Mouse (Mus musculus): ENCODE measurements at regions not wholly inside any gene's neighbourhood (a gene's known extent, or its start where the extent isn't known, plus 50 kb on each side); places are given as distances from the start of the nearest gene placed in this dataset.

DNA sequence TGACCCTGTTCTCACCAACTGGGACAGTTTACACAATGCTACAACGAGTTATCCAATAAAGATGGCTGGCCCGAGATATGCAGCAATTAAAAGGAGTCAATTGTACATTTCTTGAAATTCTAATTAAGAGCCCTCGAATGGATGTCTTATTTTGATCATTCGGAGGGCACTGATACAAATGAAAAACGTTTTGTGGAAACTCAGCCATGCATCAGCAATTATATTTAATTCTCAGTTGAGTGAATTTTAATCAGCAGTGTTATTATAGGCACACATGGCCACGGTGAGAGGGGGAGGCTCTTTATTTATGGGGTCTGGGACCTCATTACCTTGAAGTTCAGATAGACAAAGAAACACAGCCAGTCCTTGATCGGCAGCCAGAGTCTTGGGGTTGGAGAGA lies 471.3 kb upstream of the Kcnab2 start:
- H3K9me3 ChIP-seq, result peaks cover 4% of the 10 kb centered on the region; the same call in 1 of the 2 replicates
- no peak overlapping the region for H3K4me2 ChIP-seq
- no peak overlapping the region for H3K9ac ChIP-seq
- H3K4me1 ChIP-seq (replicated peaks), result peaks cover 17% of the 10 kb centered on the region
- H3K27ac ChIP-seq, result no peak overlapping the region
- no peak overlapping the region for H3K4me3 ChIP-seq
- H3K27me3 ChIP-seq, result 0 out of 2 replicates have a peak, but pooled peaks cover 9% of the 10 kb centered on the region
- no peak for ATAC-seq (ENCODE audit: low FRiP score)
- whole genome bisulfite sequencing, result 49% methylated on average over 7 of the region's 7 CpGs
- H3K36me3 ChIP-seq, result no peaks in the 10 kb centered on the region

DNA sequence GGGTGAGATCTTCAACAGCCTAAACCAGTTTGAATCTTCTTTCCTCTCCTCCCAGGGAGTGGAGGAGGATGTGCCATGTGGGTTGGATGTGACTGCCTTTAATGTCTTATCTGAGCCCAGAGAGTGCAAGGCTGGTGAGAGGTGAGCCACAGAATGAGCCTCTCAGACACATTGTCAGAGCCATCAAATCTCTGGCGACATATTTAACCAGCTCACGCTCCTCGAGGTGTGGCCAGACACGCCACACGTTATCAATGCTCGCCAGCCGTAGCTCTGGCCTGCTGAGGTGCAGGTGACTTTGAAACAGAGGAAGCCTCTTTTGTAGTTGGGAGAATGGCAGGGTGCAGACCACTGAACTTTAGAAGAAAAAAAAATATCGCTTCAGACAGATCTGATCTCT lies 463.5 kb upstream of the Kcnab2 start:
- H3K36me3 ChIP-seq, result no peaks in the 10 kb centered on the region
- WGBS, result 89% methylated on average over 8 of the region's 8 CpGs
- ATAC-seq (ENCODE audit: low FRiP score), result no peak
- no peak overlapping the region for H3K4me2 ChIP-seq
- no peak overlapping the region for H3K4me3 ChIP-seq
- peaks cover 4% of the 10 kb centered on the region; the same call in 1 of the 2 replicates for H3K9me3 ChIP-seq
- no peaks in the 10 kb centered on the region for H3K4me1 ChIP-seq (replicated peaks)
- no peak overlapping the region for H3K27ac ChIP-seq
- H3K9ac ChIP-seq, result no peak overlapping the region
- no peaks in the 10 kb centered on the region for H3K27me3 ChIP-seq

DNA sequence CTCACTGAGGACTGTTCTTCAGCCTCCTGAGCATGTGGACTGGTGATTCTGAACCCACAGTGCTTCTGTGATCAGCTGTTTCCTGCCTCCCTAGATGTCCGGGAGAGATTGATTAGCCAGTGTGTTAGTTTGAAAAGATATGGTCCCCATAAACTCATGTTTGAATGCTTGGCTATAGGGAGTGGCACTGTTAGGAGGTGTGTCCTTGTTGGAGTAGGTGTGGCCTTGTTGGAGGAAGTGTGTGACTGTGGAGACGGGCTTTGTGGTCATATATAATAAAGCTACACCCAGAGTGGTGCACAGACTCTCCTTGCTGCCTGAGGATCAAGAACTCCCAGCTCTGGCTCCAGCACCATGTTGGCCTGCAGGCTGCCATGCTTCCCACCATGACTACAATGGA lies 458.9 kb upstream of the Kcnab2 start:
- H3K9ac ChIP-seq, result no peak overlapping the region
- no peak overlapping the region for H3K4me3 ChIP-seq
- no peak overlapping the region for H3K27ac ChIP-seq
- no peaks in the 10 kb centered on the region for H3K27me3 ChIP-seq
- H3K4me1 ChIP-seq (replicated peaks), result no peaks in the 10 kb centered on the region
- ATAC-seq (ENCODE audit: low FRiP score), result no peak
- H3K4me2 ChIP-seq, result no peak overlapping the region
- no peaks in the 10 kb centered on the region for H3K36me3 ChIP-seq
- no peaks in the 10 kb centered on the region for H3K9me3 ChIP-seq
- 80% methylated on average over 2 of the region's 2 CpGs for WGBS

DNA sequence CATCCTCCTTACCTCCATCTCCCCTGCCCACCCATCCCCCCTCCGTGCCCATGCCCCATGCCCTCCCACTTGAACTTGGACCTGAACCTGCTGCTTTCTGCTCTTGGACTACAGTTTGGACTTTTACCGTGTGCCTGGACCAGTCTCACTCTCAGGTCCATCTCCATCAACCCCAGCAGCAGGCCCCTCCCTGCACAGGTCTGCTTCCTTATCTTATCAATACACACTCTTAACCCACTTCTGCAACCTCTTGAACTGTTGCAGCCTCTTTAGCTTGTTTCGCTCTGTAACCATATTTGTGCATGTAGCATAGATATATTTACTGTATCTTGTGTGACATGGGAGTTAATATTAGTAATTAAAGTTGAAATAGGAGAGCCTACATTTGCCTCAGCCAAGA lies 457.8 kb upstream of the Kcnab2 start:
- H3K36me3 ChIP-seq, result no peaks in the 10 kb centered on the region
- H3K4me2 ChIP-seq, result no peak overlapping the region
- no peak overlapping the region for H3K9ac ChIP-seq
- no peaks in the 10 kb centered on the region for H3K4me1 ChIP-seq (replicated peaks)
- no peaks in the 10 kb centered on the region for H3K9me3 ChIP-seq
- 95% methylated on average over 3 of the region's 3 CpGs for WGBS
- no peak for ATAC-seq (ENCODE audit: low FRiP score)
- no peaks in the 10 kb centered on the region for H3K27me3 ChIP-seq
- H3K4me3 ChIP-seq, result no peak overlapping the region
- no peak overlapping the region for H3K27ac ChIP-seq

DNA sequence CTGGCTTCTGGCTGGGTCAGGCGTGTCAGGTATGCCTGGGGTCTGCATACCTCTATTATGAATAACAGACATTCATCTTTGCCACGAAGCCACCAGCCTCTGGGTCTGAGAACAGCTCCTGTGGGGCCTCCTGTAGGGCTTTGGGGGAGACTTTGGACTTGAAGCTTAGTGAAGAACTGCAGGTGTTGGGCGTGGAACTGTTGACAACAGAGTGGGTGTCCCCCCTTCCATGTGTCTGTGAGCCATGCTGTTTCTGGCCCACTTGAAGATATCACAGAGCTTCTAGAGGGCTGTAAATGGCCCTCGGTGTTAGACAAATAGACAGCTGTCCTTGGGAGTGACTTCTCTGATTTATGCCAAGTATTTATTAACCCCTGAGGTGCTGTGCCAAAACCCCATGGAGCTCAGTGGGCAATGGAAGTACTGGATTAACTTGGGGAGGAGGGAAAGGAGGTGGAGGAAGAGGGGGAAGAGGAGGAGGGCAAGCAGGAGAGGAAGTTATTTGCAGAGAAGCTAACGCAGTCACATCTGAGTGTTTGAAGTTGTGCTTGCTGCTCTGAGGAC lies 450.8 kb upstream of the Kcnab2 start:
- ATAC-seq (ENCODE audit: low FRiP score), result no peak
- H3K9me3 ChIP-seq, result no peaks in the 10 kb centered on the region; the same call in 1 of the 2 replicates
- H3K4me3 ChIP-seq, result no peak overlapping the region
- H3K27me3 ChIP-seq, result 0 out of 2 replicates have a peak, but pooled peaks cover 3% of the 10 kb centered on the region
- H3K4me2 ChIP-seq, result no peak overlapping the region
- 74% methylated on average over 5 of the region's 5 CpGs for WGBS
- H3K36me3 ChIP-seq, result no peaks in the 10 kb centered on the region
- H3K27ac ChIP-seq, result no peak overlapping the region
- H3K4me1 ChIP-seq (replicated peaks), result peaks cover 9% of the 10 kb centered on the region; the same call in 1 of the 2 replicates
- no peak overlapping the region for H3K9ac ChIP-seq

DNA sequence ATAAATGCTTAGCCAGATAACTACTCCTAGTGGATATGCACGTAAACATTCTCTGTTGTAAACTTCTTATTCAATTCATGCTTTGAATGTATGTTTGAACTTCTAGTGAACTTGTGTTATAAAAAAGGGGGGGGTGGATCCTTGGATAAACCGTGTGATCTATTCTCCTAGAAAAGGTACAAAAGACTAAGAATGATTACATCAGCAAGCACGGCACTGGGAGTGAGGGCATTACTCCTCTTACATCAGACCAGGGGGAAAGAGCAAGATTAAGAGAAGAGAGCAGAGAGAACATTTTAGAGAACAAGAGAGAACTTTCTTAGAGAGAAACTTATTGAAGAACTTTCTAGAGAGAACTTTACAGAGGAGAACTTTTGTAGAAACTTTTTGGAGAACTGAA lies 442.6 kb upstream of the Kcnab2 start:
- no peak overlapping the region for H3K4me2 ChIP-seq
- no peaks in the 10 kb centered on the region for H3K36me3 ChIP-seq
- no peak overlapping the region for H3K27ac ChIP-seq
- no peak overlapping the region for H3K4me3 ChIP-seq
- H3K9ac ChIP-seq, result no peak overlapping the region
- H3K4me1 ChIP-seq (replicated peaks), result peaks cover 17% of the 10 kb centered on the region
- WGBS, result 78% methylated on average over 3 of the region's 3 CpGs
- no peaks in the 10 kb centered on the region; the same call in 1 of the 2 replicates for H3K9me3 ChIP-seq
- no peak for ATAC-seq (ENCODE audit: low FRiP score)
- peaks cover 4% of the 10 kb centered on the region; the same call in 1 of the 2 replicates for H3K27me3 ChIP-seq

DNA sequence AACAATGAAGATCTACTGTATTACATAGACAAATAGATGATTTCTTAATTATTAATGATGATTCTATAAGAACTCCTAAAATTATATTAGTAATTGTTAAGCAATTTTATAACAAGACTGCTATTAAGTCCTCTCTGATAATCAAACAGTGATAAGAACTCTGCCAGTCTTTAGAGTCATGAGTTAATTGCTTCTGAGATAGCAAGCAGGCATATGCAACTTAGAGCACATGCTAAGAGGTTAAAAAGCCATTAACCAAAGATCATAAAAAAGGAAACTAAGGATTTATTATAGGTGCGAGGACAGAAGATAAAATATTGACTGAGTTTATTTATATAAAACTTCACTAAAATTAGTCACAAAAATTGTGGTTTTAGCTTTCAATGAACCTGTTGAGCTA lies 442.2 kb upstream of the Kcnab2 start:
- Histone ChIP-seq H3K27ac (no peak overlapping the region), H3K9ac (no peak overlapping the region), H3K27me3 (peaks cover 8% of the 10 kb centered on the region; the same call in 1 of the 2 replicates), H3K36me3 (no peaks in the 10 kb centered on the region), H3K4me1 (replicated peaks) (peaks cover 17% of the 10 kb centered on the region), H3K9me3 (no peaks in the 10 kb centered on the region; the same call in 1 of the 2 replicates), H3K4me2 (no peak overlapping the region), H3K4me3 (no peak overlapping the region)
- 83% methylated on average over 1 of the region's 1 CpGs for WGBS
- no peak for ATAC-seq (ENCODE audit: low FRiP score)

DNA sequence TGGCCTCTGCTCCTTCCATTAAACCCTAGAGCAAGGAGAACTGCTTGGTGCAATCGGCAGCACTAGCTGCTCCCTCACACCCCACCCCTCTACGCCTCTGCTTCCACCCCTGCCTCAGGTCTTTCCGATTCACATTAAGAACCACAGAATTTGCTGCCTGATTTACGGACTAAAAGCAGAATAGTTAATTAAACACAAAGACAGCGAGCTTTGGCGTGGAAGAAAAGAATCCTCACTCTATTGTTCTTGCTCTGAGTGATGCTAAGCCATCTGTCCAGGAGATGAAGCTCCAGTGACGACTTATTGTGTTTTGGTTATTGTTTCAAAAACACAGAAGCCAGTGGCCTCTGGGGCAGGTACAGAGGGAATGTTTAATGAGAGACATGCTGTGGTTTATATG lies 438.9 kb upstream of the Kcnab2 start:
- peaks cover 31% of the 10 kb centered on the region for H3K4me1 ChIP-seq (replicated peaks)
- 6% methylated on average over 7 of the region's 7 CpGs for WGBS
- no peak overlapping the region for H3K4me3 ChIP-seq
- ATAC-seq (ENCODE audit: low FRiP score), result no peak
- no peaks in the 10 kb centered on the region for H3K36me3 ChIP-seq
- peaks cover 12% of the 10 kb centered on the region; the same call in 1 of the 2 replicates for H3K27me3 ChIP-seq
- no peaks in the 10 kb centered on the region for H3K9me3 ChIP-seq
- peak overlapping the region; percentile 53 for H3K27ac ChIP-seq
- H3K9ac ChIP-seq, result 0 out of 2 replicates have a peak overlapping the region, but pooled peaks have one; percentile 9
- H3K4me2 ChIP-seq, result no peak overlapping the region

DNA sequence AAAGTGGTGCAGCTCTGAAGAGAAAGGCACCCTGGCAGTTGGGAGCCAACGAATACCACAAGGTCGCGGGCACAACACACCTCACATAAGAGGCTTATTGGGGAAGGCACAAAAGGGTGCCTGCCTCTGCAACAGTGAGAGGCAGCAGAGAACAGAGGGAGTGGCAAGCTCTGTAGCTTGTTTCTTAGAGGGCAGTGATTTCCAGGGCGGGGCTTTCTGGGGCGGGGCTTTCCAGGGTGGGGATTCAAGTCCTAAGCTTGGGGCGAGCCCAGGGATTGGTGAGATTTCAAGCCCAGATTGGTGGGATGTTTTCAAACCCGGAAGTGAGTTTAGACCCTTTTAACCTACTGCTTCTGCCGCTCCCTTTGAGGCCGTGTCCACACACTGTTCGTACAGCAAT lies 435.8 kb upstream of the Kcnab2 start:
- H3K4me3 ChIP-seq, result no peak overlapping the region
- 38% methylated on average over 10 of the region's 10 CpGs for WGBS
- H3K36me3 ChIP-seq, result no peaks in the 10 kb centered on the region
- H3K4me2 ChIP-seq, result no peak overlapping the region
- peak overlapping the region; percentile 52; the same call in 1 of the 2 replicates for H3K27ac ChIP-seq
- peaks cover 31% of the 10 kb centered on the region for H3K4me1 ChIP-seq (replicated peaks)
- no peak for ATAC-seq (ENCODE audit: low FRiP score)
- H3K9ac ChIP-seq, result peak overlapping the region; percentile 13; the same call in 1 of the 2 replicates
- H3K27me3 ChIP-seq, result peaks cover 30% of the 10 kb centered on the region
- H3K9me3 ChIP-seq, result no peaks in the 10 kb centered on the region

DNA sequence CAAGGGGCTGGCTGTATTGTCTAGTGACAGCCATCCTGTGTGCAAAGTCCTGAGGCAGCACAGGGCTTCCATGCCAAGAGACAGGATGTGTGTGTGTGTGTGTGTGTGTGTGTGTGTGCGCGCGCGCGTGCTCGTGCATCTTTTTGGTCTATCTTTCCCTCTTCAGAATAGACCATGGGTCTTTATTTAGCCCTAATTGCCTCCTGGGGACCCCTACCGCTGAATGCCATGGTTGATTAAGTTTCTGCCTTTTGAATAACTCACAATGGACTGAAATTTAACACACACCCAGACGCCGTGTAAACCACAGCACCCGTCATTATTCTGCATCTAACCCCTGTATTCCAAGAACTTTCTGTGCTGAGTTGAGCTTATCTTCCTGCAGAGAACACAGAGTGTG lies 435.2 kb upstream of the Kcnab2 start:
- Histone ChIP-seq H3K4me2 (no peak overlapping the region), H3K9ac (peak overlapping the region; percentile 13; the same call in 1 of the 2 replicates), H3K27ac (0 out of 2 replicates have a peak overlapping the region, but pooled peaks have one; percentile 52), H3K4me3 (no peak overlapping the region), H3K4me1 (replicated peaks) (peaks cover 36% of the 10 kb centered on the region), H3K36me3 (no peaks in the 10 kb centered on the region), H3K27me3 (peaks cover 33% of the 10 kb centered on the region), H3K9me3 (no peaks in the 10 kb centered on the region)
- 48% methylated on average over 10 of the region's 10 CpGs for WGBS
- ATAC-seq (ENCODE audit: low FRiP score), result no peak

DNA sequence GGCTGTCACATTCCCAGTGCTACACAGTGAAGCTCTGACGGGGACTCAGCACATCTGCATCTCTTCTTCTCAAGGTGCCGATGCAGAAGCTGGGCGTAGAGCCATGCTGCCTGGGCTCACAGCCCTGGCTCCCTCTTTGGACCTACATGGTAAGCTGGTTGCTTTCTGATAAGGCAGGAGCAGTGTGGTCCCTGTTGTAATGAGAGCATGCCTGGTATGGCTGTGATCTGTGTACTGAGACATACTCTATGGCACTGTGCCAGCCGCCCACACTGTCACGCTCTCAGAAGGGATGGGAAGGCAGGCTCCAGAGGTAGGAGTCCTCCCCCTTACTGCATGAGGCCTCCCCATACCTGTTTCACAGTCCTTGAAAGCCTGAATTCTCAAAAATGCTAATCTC lies 430.6 kb upstream of the Kcnab2 start:
- Histone ChIP-seq H3K36me3 (no peaks in the 10 kb centered on the region), H3K4me1 (replicated peaks) (peaks cover 21% of the 10 kb centered on the region), H3K27me3 (peaks cover 28% of the 10 kb centered on the region), H3K27ac (no peak overlapping the region), H3K4me2 (no peak overlapping the region), H3K9me3 (no peaks in the 10 kb centered on the region), H3K4me3 (no peak overlapping the region), H3K9ac (no peak overlapping the region)
- 73% methylated on average over 5 of the region's 5 CpGs for WGBS
- ATAC-seq (ENCODE audit: low FRiP score), result no peak

DNA sequence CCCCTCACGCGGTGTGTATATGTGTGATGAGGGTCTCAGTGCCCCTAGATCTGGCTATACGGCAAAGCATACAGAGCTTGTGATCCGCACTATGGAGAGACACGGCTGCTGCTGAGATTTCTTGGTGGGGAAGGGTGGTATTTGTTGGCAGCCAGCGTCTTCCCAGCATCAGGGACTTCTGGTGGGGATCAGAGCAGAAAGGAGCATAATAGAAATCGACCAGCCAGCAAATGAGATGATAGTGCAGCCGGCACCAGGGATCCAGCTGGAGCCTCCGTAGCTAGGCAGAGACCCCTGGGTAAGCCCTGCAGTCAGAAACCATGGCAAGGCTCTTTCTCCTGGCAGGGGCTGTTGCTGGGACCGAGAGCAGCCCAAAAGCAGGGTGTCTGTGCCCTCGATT lies 425.2 kb upstream of the Kcnab2 start:
- WGBS, result 61% methylated on average over 11 of the region's 11 CpGs
- H3K4me3 ChIP-seq, result no peak overlapping the region
- H3K27ac ChIP-seq, result peak overlapping the region; percentile 60
- no peak overlapping the region for H3K4me2 ChIP-seq
- peaks cover 17% of the 10 kb centered on the region for H3K4me1 ChIP-seq (replicated peaks)
- H3K9me3 ChIP-seq, result no peaks in the 10 kb centered on the region
- no peaks in the 10 kb centered on the region for H3K27me3 ChIP-seq
- no peaks in the 10 kb centered on the region for H3K36me3 ChIP-seq
- no peak overlapping the region; the same call in 1 of the 2 replicates for H3K9ac ChIP-seq
- no peak for ATAC-seq (ENCODE audit: low FRiP score)

DNA sequence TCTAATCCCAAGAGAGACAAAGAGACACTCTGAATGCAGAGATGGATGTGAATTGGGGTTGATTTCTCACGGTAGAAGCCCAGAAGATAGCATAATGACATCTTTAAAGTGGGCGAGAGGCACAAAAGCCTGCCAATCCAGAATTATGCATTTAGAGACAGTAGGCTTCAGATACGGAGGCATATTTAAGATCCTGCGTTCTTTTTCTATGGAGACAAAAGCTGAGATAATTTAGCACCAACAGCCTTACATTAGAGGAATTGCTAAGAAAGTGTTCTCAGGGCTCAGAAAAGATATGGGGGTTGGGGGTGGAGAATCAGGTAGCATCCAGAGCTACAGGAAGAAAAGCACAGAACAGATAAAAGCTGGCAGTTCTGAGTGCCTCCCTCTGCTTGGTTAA lies 422.4 kb upstream of the Kcnab2 start:
- no peak overlapping the region for H3K4me3 ChIP-seq
- H3K9me3 ChIP-seq, result no peaks in the 10 kb centered on the region
- 61% methylated on average over 4 of the region's 4 CpGs for WGBS
- ATAC-seq (ENCODE audit: low FRiP score), result no peak
- no peak overlapping the region for H3K4me2 ChIP-seq
- H3K36me3 ChIP-seq, result no peaks in the 10 kb centered on the region
- H3K9ac ChIP-seq, result no peak overlapping the region
- no peaks in the 10 kb centered on the region for H3K27me3 ChIP-seq
- no peak overlapping the region for H3K27ac ChIP-seq
- peaks cover 16% of the 10 kb centered on the region for H3K4me1 ChIP-seq (replicated peaks)
